Mouse (Mus musculus) adipose tissue, adult 10 weeks (tissue): ENCODE measurements around the gene Paip2b. TPM values are rescaled to one million over a fixed set of nuclear protein-coding genes. Genes with fewer than 3 reads are reported as not detected.

ENCODE experiments used
- polyA plus RNA-seq: library from polyadenylated mRNA; stranded (reverse); fragments of 350-450 nt; fragmentation: Illumina TruSeq; extraction: RNeasy Lipid Tissue Mini Kit (QIAGEN cat#74804); gene quantifications from one replicate; pipeline ENCODE4 v1.2.3, GENCODE M21; 2014; ENCODE audit warnings: low read depth, low replicate concordance

The Paip2b gene
- 30.4 TPM for polyA plus RNA-seq

DNA sequence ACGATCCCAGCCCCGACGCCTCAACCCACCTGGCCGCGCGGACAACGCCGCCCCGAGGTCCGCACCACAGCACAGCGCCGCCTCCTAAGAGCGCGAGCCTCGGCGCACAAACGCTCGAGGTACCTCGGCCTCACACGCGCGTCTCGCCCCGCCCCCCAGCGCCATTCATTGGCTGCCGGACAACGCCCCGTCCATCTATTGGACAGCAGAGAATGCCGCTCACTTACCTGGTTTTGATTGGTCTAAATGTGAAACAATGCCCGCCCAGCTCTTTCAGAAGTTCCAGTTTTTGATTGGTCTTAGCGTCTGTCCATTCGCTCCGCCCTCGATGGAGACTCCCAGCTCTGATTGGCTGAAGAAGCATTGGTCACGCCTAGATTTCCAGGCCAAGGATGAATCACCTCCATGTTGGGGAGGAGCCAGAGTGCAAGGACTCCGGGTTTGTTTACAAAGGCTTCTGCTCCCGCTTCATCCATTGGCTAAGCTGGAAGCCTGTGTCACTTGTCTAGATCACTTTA is at the start of gene Paip2b:
Gene Paip2b, minus strand, starts transcription at position 136 of the 518 bp plus-strand sequence.

DNA sequence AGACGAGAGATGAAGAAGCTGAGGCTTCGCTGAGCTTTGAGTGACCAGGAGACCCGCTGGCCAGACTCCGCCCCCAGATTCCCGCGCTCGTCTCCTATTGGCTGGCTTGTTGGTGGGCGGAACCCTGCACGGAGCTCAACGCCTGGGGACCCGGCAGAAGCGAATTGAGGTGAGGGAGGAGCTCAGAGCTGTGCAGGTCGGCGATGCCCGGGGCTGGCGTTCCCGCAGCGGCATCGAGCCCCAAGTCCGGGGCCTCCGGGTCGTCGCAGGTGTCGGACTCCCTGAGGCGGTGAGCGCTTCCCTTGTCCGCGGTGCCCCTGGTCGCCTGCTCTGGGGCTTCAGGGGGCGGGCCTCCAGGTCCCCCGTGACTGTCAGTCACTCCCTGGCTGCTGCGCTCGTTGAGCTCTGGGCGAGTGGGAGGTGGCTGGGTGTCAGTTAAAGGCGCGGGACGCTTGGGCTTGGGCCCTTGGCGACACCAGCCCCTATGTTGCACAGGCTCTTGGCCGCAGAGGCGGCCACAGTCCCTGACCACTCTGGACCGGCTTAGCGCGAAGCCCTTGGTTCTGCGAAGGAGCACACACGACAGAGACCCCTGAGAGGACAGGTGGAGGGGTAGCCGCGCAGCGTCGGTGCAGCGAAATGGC is 35.5 kb upstream of the Paip2b start, which contains the start of gene Zfp638:
Gene Zfp638, plus strand, starts transcription at position 156 of the 644 bp plus-strand sequence.

DNA sequence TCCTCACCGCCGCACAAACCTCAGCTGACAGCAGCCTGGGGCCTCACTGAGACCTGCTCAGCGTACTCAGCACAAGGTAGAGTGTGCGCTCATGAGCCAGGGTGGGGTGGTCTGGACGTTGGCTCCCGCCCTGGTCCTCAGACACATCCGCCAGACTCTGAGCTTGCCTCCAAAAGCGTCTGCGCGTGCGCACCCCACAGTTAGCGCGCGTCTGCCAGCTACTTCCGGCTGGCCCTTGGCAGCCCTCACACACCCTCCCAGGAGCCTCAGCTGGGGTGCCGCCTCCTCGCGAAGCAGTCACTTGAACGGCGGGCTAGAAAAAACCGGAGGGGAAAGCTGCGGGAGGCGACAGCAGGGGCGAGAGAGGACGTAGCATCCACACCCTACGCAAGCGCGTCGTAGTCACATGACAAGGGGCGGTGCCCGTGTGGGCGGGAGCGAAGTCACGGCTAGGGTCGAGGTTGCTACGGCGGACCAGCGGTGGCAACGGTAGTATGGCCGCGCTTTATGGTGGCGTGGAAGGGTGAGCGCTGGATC is 36.7 kb downstream of the Paip2b start, which contains the start of gene Nagk:
Gene Nagk, plus strand, starts transcription at position 223 of the 537 bp plus-strand sequence.

DNA sequence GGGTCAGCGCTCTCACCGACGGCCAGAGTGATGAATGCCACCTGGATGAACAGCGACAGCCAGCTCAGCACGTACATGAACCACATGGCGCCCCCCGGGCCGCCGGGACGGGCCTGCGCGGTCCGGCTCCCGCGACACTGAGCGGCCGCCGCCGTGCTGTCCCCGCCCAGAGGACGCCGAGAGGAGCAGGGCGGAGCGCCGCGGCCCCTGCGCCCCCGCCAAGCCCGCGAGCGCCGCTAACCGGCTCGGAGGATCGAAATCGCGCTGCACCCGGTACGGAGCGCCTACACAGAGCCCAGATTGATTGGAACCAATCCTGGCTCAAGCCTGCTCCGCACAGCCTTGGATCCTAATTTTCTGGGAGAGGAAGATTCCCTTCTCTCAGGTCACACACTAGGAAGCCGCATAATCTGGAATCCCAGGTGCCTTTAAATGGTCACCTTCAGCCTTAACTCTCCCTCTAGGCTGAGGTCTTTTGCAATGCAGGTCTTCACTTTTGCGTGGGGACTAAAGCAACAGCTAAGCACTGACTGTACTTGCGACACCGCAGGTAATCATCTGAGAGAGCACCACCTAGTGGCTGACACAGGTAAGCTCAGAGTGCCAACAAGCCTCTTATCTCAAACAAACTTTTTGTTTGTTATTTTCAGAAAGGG is 55.8 kb downstream of the Paip2b start, which contains the start of gene Tex261:
Gene Tex261, minus strand, starts transcription at position 176 of the 656 bp plus-strand sequence.

DNA sequence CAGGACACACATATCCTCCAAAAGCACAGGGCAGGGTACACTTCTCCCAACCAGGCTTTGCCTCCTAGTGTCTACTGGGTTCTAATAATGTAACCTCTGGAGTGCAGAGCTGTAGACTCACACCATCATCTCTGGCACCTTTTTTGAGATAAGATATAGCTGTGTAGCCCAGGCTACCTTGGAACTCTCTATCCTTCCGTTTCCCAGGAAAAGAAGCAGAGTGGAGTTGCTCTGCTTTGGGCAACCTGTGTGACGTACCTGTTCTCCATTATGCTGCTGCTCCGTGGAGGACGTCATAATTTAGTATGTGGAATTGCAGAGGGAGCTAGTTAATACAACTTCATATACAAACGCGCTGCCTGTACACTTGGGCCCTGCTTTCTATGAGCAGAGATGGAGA is 69.2 kb downstream of the Paip2b start, which contains the start of gene Ankrd53:
Gene Ankrd53, plus strand, starts transcription at position 301 of the 400 bp plus-strand sequence.

Other genes starting within 250 kb of the Paip2b start
- gene Clec4f, start 175.6 kb downstream of the Paip2b start, polyA plus RNA-seq: not detected
- gene Cd207, start 153.9 kb downstream of the Paip2b start, polyA plus RNA-seq: not detected
- not detected for gene Vax2, start 120.5 kb downstream of the Paip2b start, polyA plus RNA-seq
- gene Atp6v1b1, start 88.8 kb downstream of the Paip2b start, polyA plus RNA-seq: 9.2 TPM
- gene Ankrd53, start 69.1 kb downstream of the Paip2b start, polyA plus RNA-seq: 0.46 TPM
- gene Tex261, start 55.9 kb downstream of the Paip2b start, polyA plus RNA-seq: 71.7 TPM
- gene Nagk, start 36.8 kb downstream of the Paip2b start, polyA plus RNA-seq: 55.5 TPM
- gene Zfp638, start 35.4 kb upstream of the Paip2b start, polyA plus RNA-seq: 49.2 TPM
- 42.1 TPM for gene Dysf, start 176.8 kb upstream of the Paip2b start, polyA plus RNA-seq